Mouse (Mus musculus): ENCODE measurements around the gene Erg. TPM values are rescaled to one million over a fixed set of nuclear protein-coding genes. Genes with fewer than 3 reads are reported as not detected.

The Erg gene
- polyA plus RNA-seq, 1 experiment from 2014 or later = 3.4 TPM

DNA sequence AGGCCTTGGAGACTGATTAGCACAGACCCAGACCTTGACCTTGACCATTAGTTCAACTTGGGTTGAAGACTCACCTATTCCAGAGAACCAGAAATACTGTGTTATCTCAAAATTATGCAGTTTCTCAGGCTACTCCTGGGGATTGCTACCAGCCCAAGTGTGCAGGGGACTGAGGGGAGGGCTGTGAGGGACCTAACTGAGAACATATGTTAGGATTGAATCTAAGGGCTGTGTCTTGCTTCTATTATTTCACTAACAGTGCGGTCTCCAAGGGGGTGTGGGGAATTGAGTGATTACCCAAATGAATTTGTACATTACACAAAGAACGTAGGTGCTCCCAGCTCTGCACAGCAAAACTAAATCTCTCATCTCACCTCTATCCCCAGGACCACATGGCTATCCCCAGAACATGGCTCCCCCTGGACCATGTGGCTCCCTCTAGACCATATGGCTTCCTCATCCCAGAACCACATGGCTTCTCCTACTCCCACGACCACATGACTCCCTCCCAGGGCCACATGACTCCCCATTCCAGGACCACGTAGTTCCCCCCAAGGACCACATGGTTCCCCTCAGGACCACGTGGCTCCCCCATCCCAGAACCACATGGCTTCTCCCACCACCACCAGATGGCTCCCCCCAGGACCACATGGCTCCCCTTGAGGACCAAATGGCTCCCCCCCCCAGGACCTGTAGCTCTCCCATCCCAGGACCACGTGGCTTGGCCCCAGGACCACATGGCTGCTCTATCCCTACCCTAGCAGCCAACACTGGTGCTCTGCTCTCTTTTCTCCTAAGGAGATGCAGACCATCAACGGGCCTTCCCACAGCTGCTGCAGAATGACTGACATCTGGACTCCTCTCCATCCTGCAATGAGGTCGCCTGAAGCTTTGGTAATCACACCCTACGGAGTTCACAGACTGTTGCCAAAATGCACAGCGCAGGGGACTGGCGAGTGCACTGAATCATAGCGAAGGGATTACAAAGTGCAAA is 229.1 kb downstream of the Erg start:
- DNase-seq (ENCODE audit: low spot score) (no peak), ATAC-seq (ENCODE audit: low FRiP score) (no peak)
- Histone ChIP-seq H3K4me2 (replicated peaks; ENCODE audit: low read depth, low read length) (no peak overlapping the region), H3K4me3 (ENCODE audit: low read depth, low read length) (no peak overlapping the region), H3K27ac (ENCODE audit: low read depth, low read length) (no peak overlapping the region), H3K36me3 (ENCODE audit: control insufficient read depth, insufficient read depth, low read length) (no peaks in the 10 kb centered on the region), H3K9me3 (ENCODE audit: control insufficient read depth, low read length) (no peaks in the 10 kb centered on the region), H3K27me3 (ENCODE audit: control insufficient read depth, insufficient read depth, low read length) (no peaks in the 10 kb centered on the region), H3K4me1 (replicated peaks; ENCODE audit: control insufficient read depth, insufficient read depth, low read length) (no peaks in the 10 kb centered on the region), H3K9ac (ENCODE audit: low read depth, low read length) (no peak overlapping the region)
- WGBS = 87% methylated on average over 12 of the region's 12 CpGs

DNA sequence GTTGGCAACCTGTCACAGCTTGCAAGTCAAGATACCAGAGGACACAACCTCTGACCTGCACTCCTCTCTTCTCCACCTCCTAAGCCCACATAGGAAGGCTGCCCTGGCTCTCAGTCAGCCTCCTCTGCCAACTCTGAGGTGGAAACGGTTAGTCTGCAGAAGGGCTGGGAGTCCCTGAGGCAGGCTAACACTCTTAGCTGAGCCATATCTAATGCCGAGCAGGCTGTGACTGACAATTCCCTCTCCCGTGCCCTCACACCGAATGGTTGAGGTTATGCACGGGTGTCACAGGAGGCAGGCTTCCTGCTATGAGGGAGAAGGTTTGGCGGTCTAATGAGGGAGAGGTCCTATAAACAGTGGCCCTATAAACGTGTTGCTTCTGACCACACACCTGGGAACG is 232.6 kb downstream of the Erg start:
- Histone ChIP-seq H3K36me3 (ENCODE audit: control insufficient read depth, insufficient read depth, low read length) (no peaks in the 10 kb centered on the region), H3K9me3 (ENCODE audit: control insufficient read depth, low read length) (no peaks in the 10 kb centered on the region), H3K4me2 (replicated peaks; ENCODE audit: low read depth, low read length) (no peak overlapping the region), H3K27ac (ENCODE audit: low read depth, low read length) (no peak overlapping the region), H3K27me3 (ENCODE audit: control insufficient read depth, insufficient read depth, low read length) (no peaks in the 10 kb centered on the region), H3K4me3 (ENCODE audit: low read depth, low read length) (no peak overlapping the region), H3K9ac (ENCODE audit: low read depth, low read length) (no peak overlapping the region), H3K4me1 (replicated peaks; ENCODE audit: control insufficient read depth, insufficient read depth, low read length) (no peaks in the 10 kb centered on the region)
- no peak for ATAC-seq (ENCODE audit: low FRiP score)
- WGBS = 78% methylated on average over 8 of the region's 8 CpGs
- DNase-seq (ENCODE audit: low spot score) = no peak

DNA sequence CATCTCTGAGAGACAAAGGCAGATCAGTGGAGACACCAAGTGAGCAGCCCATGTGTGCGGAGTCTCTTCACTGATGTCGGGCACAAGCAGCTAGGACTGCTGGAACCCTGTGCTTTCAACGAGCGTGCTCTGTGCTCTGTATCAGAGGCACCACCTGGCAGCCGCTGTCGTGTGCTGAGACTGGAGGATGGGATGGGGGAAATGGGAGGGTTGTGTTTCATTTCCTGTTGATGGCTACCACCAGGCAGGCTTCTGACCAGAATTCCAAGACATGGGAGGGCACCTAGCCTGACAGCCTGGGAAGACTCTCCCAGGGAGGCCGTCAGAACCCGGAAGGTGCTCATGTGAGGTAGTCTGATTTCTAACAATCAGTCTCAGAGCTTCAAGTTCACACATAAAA is 234.1 kb downstream of the Erg start:
- no peaks in the 10 kb centered on the region for H3K9me3 ChIP-seq (ENCODE audit: control insufficient read depth, low read length)
- H3K27me3 ChIP-seq (ENCODE audit: control insufficient read depth, insufficient read depth, low read length) = no peaks in the 10 kb centered on the region
- ATAC-seq (ENCODE audit: low FRiP score) (no peak), DNase-seq (ENCODE audit: low spot score) (no peak)
- no peak overlapping the region for H3K4me3 ChIP-seq (ENCODE audit: low read depth, low read length)
- no peak overlapping the region for H3K27ac ChIP-seq (ENCODE audit: low read depth, low read length)
- no peak overlapping the region for H3K4me2 ChIP-seq (replicated peaks; ENCODE audit: low read depth, low read length)
- no peak overlapping the region for H3K9ac ChIP-seq (ENCODE audit: low read depth, low read length)
- 71% methylated on average over 8 of the region's 8 CpGs for WGBS
- no peaks in the 10 kb centered on the region for H3K36me3 ChIP-seq (ENCODE audit: control insufficient read depth, insufficient read depth, low read length)
- H3K4me1 ChIP-seq (replicated peaks; ENCODE audit: control insufficient read depth, insufficient read depth, low read length) = no peaks in the 10 kb centered on the region

DNA sequence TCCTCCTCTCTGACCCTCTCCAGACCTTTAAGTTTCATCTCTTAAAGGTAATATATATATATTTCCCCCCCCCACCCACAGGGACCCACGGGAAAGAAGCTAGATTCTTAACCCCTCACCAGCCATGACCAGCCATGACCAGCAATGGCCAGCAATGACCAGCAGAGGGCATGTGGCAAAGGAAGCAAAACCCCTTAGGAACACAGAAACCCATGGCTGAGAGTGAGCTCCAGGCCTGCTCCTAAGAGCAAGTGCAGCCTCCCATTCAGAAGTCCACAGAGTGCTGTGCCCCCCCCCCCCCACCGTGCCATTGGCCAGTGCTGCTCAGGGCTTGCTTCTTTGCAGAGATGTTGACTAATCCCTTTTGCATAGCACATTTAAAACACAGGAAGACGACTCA is 235.9 kb downstream of the Erg start:
- DNase-seq (ENCODE audit: low spot score) = peak; percentile 67
- H3K4me3 ChIP-seq (ENCODE audit: low read depth, low read length) = no peak overlapping the region
- no peaks in the 10 kb centered on the region for H3K27me3 ChIP-seq (ENCODE audit: control insufficient read depth, insufficient read depth, low read length)
- ATAC-seq (ENCODE audit: low FRiP score) = no peak
- H3K4me2 ChIP-seq (replicated peaks; ENCODE audit: low read depth, low read length) = no peak overlapping the region
- no peaks in the 10 kb centered on the region for H3K4me1 ChIP-seq (replicated peaks; ENCODE audit: control insufficient read depth, insufficient read depth, low read length)
- WGBS = 35% methylated on average over 3 of the region's 3 CpGs
- no peaks in the 10 kb centered on the region for H3K36me3 ChIP-seq (ENCODE audit: control insufficient read depth, insufficient read depth, low read length)
- no peaks in the 10 kb centered on the region for H3K9me3 ChIP-seq (ENCODE audit: control insufficient read depth, low read length)
- H3K9ac ChIP-seq (ENCODE audit: low read depth, low read length) = no peak overlapping the region
- H3K27ac ChIP-seq (ENCODE audit: low read depth, low read length) = no peak overlapping the region

DNA sequence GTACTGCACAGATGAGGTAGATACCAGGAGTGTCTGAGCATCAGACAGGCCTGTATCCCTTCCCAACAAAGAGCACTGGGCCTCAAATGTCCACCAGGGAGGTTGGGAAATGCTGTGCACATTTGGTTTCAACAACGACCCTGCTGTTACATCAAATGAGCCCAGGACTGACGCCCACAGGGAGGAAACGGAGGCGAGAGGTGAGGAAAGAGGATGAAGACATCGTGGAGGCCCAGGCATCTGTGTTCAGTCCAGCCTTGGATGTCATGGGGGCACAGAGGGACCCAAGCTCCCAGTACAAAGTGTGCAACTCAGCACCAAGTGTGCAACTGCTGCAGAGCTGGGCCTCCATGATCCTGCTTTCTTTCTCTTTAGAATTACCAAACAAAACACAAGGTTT is 236.6 kb downstream of the Erg start:
- ATAC-seq (ENCODE audit: low FRiP score) (no peak), DNase-seq (ENCODE audit: low spot score) (no peak)
- no peaks in the 10 kb centered on the region for H3K9me3 ChIP-seq (ENCODE audit: control insufficient read depth, low read length)
- no peaks in the 10 kb centered on the region for H3K27me3 ChIP-seq (ENCODE audit: control insufficient read depth, insufficient read depth, low read length)
- no peak overlapping the region for H3K27ac ChIP-seq (ENCODE audit: low read depth, low read length)
- H3K4me3 ChIP-seq (ENCODE audit: low read depth, low read length) = no peak overlapping the region
- H3K9ac ChIP-seq (ENCODE audit: low read depth, low read length) = no peak overlapping the region
- no peaks in the 10 kb centered on the region for H3K4me1 ChIP-seq (replicated peaks; ENCODE audit: control insufficient read depth, insufficient read depth, low read length)
- WGBS = 76% methylated on average over 5 of the region's 5 CpGs
- no peaks in the 10 kb centered on the region for H3K36me3 ChIP-seq (ENCODE audit: control insufficient read depth, insufficient read depth, low read length)
- no peak overlapping the region for H3K4me2 ChIP-seq (replicated peaks; ENCODE audit: low read depth, low read length)

DNA sequence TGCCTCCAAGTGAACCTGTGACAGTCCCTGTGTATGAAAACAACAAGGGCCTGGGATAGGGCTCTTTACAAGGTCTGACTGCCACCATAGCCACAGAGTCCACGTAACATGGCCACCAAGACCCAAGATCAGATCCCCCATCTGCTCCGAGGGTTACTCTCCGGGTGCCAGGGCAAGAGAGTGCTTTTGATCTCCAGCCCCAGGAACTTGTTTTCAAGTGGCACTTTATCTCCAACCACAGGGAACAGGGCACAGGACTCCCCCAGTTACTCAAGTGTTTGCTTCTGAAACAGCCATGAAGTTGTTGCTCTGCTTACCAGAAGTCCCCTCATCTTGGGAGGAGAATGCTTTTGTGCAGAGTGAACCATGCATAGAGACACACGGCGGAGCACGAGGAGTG is 237.0 kb downstream of the Erg start:
- no peak overlapping the region for H3K4me2 ChIP-seq (replicated peaks; ENCODE audit: low read depth, low read length)
- no peak for ATAC-seq (ENCODE audit: low FRiP score)
- H3K9ac ChIP-seq (ENCODE audit: low read depth, low read length) = no peak overlapping the region
- 92% methylated on average over 6 of the region's 6 CpGs for WGBS
- no peak for DNase-seq (ENCODE audit: low spot score)
- no peak overlapping the region for H3K27ac ChIP-seq (ENCODE audit: low read depth, low read length)
- no peak overlapping the region for H3K4me3 ChIP-seq (ENCODE audit: low read depth, low read length)
- no peaks in the 10 kb centered on the region for H3K4me1 ChIP-seq (replicated peaks; ENCODE audit: control insufficient read depth, insufficient read depth, low read length)
- no peaks in the 10 kb centered on the region for H3K27me3 ChIP-seq (ENCODE audit: control insufficient read depth, insufficient read depth, low read length)
- H3K36me3 ChIP-seq (ENCODE audit: control insufficient read depth, insufficient read depth, low read length) = no peaks in the 10 kb centered on the region
- no peaks in the 10 kb centered on the region for H3K9me3 ChIP-seq (ENCODE audit: control insufficient read depth, low read length)

DNA sequence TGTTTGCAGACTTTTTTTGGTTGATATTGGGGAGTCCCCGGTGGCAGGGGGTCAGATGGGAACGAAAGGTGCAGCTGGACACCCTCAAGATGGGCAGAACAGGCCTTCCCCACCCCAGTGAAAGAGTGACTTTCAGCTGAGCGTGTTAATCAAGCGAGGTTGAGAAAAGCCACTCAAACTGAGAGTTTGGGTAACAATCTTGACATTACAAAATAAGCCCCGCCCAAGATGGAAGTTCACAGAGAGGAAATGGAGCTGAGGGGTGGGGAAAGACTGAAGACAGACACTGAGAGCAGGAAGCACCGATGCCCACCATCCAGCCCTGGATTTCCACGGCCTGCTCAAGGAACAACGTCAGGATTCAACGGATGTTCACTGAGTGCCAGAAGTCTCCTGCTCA is 237.8 kb downstream of the Erg start:
- Histone ChIP-seq H3K36me3 (ENCODE audit: control insufficient read depth, insufficient read depth, low read length) (no peaks in the 10 kb centered on the region), H3K4me2 (replicated peaks; ENCODE audit: low read depth, low read length) (no peak overlapping the region), H3K27me3 (ENCODE audit: control insufficient read depth, insufficient read depth, low read length) (no peaks in the 10 kb centered on the region), H3K27ac (ENCODE audit: low read depth, low read length) (no peak overlapping the region), H3K9me3 (ENCODE audit: control insufficient read depth, low read length) (no peaks in the 10 kb centered on the region), H3K4me3 (ENCODE audit: low read depth, low read length) (no peak overlapping the region), H3K4me1 (replicated peaks; ENCODE audit: control insufficient read depth, insufficient read depth, low read length) (no peaks in the 10 kb centered on the region), H3K9ac (ENCODE audit: low read depth, low read length) (no peak overlapping the region)
- WGBS = 89% methylated on average over 9 of the region's 9 CpGs
- DNase-seq (ENCODE audit: low spot score) (no peak), ATAC-seq (ENCODE audit: low FRiP score) (no peak)

DNA sequence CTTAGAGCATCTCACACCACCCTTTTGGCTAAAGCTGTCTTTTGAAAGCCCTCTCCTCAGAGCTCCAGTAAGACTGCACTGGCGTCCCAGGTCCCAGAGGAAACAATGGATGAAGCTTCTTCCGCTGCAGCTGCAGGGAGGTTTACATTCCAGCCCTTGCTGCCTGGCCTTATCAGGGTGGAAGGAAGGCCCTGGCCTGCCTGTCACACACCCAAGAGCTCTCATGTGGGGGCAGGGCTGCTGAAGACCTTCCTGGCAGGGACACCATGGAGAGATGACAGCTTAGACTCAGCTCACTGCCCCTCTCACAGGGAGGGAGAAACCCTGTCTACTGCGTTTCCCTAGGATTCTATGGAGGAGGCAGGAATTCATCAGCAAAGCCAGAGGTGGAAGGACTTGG is 239.2 kb downstream of the Erg start:
- no peaks in the 10 kb centered on the region for H3K27me3 ChIP-seq (ENCODE audit: control insufficient read depth, insufficient read depth, low read length)
- H3K36me3 ChIP-seq (ENCODE audit: control insufficient read depth, insufficient read depth, low read length) = no peaks in the 10 kb centered on the region
- H3K27ac ChIP-seq (ENCODE audit: low read depth, low read length) = no peak overlapping the region
- H3K9me3 ChIP-seq (ENCODE audit: control insufficient read depth, low read length) = no peaks in the 10 kb centered on the region
- H3K9ac ChIP-seq (ENCODE audit: low read depth, low read length) = no peak overlapping the region
- 20% methylated on average over 3 of the region's 3 CpGs for WGBS
- DNase-seq (ENCODE audit: low spot score) (no peak), ATAC-seq (ENCODE audit: low FRiP score) (no peak)
- no peak overlapping the region for H3K4me3 ChIP-seq (ENCODE audit: low read depth, low read length)
- H3K4me2 ChIP-seq (replicated peaks; ENCODE audit: low read depth, low read length) = no peak overlapping the region
- H3K4me1 ChIP-seq (replicated peaks; ENCODE audit: control insufficient read depth, insufficient read depth, low read length) = no peaks in the 10 kb centered on the region

DNA sequence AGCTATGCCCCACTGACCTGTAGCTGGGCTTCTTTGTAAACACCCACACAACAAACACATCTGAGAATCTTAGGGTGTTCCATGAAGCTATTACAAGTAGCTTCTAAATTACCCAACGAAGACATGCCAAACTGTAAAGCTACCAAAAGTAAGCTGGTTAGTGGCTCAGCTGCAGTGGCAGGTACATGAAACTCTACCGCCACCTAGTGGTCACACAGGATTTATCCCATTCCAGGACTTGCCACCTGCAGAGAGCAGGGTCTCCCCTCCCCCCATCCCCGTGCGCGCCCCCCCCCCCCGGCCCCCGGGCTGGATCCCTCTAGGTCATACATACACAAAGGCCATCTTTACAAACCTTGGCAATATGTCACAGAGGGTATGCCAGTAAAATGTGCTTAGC is 240.5 kb downstream of the Erg start:
- DNase-seq (ENCODE audit: low spot score) (peak; percentile 84), ATAC-seq (ENCODE audit: low FRiP score) (no peak)
- H3K4me1 ChIP-seq (replicated peaks; ENCODE audit: control insufficient read depth, insufficient read depth, low read length) = no peaks in the 10 kb centered on the region
- H3K4me3 ChIP-seq (ENCODE audit: low read depth, low read length) = no peak overlapping the region
- 8% methylated on average over 5 of the region's 7 CpGs for WGBS
- no peak overlapping the region for H3K9ac ChIP-seq (ENCODE audit: low read depth, low read length)
- no peak overlapping the region for H3K4me2 ChIP-seq (replicated peaks; ENCODE audit: low read depth, low read length)
- no peaks in the 10 kb centered on the region for H3K27me3 ChIP-seq (ENCODE audit: control insufficient read depth, insufficient read depth, low read length)
- no peak overlapping the region for H3K27ac ChIP-seq (ENCODE audit: low read depth, low read length)
- no peaks in the 10 kb centered on the region for H3K9me3 ChIP-seq (ENCODE audit: control insufficient read depth, low read length)
- H3K36me3 ChIP-seq (ENCODE audit: control insufficient read depth, insufficient read depth, low read length) = no peaks in the 10 kb centered on the region
